Mouse (Mus musculus): Measurements from ENCODE around the gene Adcy6. TPM values are rescaled to one million over a fixed set of nuclear protein-coding genes. Genes with fewer than 3 reads are reported as not detected.

Gene Adcy6
- total and polyA plus RNA-seq, 3 experiments, result 0.06 to 1.5 TPM; not detected in 1

DNA sequence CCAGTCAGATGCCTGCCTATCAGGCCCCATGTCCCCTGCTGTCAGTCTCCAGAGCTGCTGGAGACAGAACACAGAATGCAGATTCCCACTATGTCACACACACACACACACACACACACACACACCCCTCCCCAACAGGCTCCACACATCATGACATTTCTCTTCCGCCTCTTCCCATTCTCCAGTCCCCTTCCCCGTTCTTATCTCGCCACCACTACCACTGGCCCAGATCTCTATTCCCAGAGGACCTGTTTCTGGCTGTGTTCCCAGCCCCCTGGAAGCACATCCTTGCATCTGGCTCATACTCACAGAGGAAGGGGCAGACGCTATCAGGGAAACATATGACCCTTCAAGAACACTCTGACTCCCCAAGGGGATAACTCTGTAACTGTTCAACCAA, 2.3 kb downstream of the Adcy6 start:
- dilution Hi-C loops (cut with MboI; ENCODE audit: extremely low pct_ligation_motif_present, extremely low pct_unique_long_range_greater_than_20kb, low sequenced_read_pairs), result no loop called here
- H3K9me3 ChIP-seq (replicated peaks; ENCODE audit: low read length), result no peaks in the 10 kb centered on the region
- in situ Hi-C loops (cut with MboI; ENCODE audit: low pct_ligation_motif_present, low pct_unique_long_range_greater_than_20kb, low sequenced_read_pairs), result no loop called here
- no peak for TF ChIP-seq MXI1 (IDR thresholded peaks at IDR 0.05; ENCODE audit: low read depth, low read length)
- TF ChIP-seq MYC (IDR thresholded peaks at IDR 0.05; ENCODE audit: low read depth, low read length), result no peak
- no peak for TF ChIP-seq MEF2A (IDR thresholded peaks at IDR 0.05; ENCODE audit: borderline replicate concordance, low read depth, low read length)
- no peak overlapping the region for H3K4me2 ChIP-seq (ENCODE audit: insufficient read depth, low read depth, poor library complexity, severe bottlenecking)
- no peak overlapping the region for H3K27ac ChIP-seq (ENCODE audit: insufficient read depth, low read depth)
- peaks cover 83% of the 10 kb centered on the region for H3K27me3 ChIP-seq (replicated peaks)
- H3K4me1 ChIP-seq (ENCODE audit: control insufficient read depth in 1 of 2, insufficient read depth in 2 of 2), result peaks cover 0 to 3% of the 10 kb centered on the region in 2 experiments; a peak in 1 of 4 replicates
- no peak overlapping the region for H3K9ac ChIP-seq (ENCODE audit: insufficient read depth, low read depth)
- no peaks in the 10 kb centered on the region for H3K79me2 ChIP-seq (replicated peaks; ENCODE audit: control insufficient read depth, extremely low read depth, insufficient read depth, poor library complexity, severe bottlenecking)
- no peak overlapping the region for H3K4me3 ChIP-seq (replicated peaks in 1 of 3; ENCODE audit: low read depth in 2 of 3, low read length in 2 of 3, poor library complexity in 1 of 3)
- no peak for DNase-seq (ENCODE audit: extremely low read depth)
- H3K36me3 ChIP-seq (replicated peaks in 1 of 2; ENCODE audit: control insufficient read depth in 1 of 2, insufficient read depth in 1 of 2, low read length in 1 of 2), result no peaks in the 10 kb centered on the region

GRCm38 (mm10) chr15:98606739-98607138, 3.1 kb downstream of the Adcy6 start:
- dilution Hi-C loops (cut with MboI; ENCODE audit: extremely low pct_ligation_motif_present, extremely low pct_unique_long_range_greater_than_20kb, low sequenced_read_pairs), result no loop called here
- in situ Hi-C loops (cut with MboI; ENCODE audit: low pct_ligation_motif_present, low pct_unique_long_range_greater_than_20kb, low sequenced_read_pairs), result no loop called here
- no peak overlapping the region for H3K4me2 ChIP-seq (ENCODE audit: insufficient read depth, low read depth, poor library complexity, severe bottlenecking)
- no peak overlapping the region for H3K4me3 ChIP-seq (replicated peaks in 1 of 3; ENCODE audit: low read depth in 2 of 3, low read length in 2 of 3, poor library complexity in 1 of 3)
- no peaks in the 10 kb centered on the region for H3K36me3 ChIP-seq (replicated peaks in 1 of 2; ENCODE audit: control insufficient read depth in 1 of 2, insufficient read depth in 1 of 2, low read length in 1 of 2)
- no peaks in the 10 kb centered on the region for H3K79me2 ChIP-seq (replicated peaks; ENCODE audit: control insufficient read depth, extremely low read depth, insufficient read depth, poor library complexity, severe bottlenecking)
- TF ChIP-seq NRF1 (IDR thresholded peaks at IDR 0.05; ENCODE audit: low read depth, low read length), result no peak
- TF ChIP-seq BHLHE40 (IDR thresholded peaks at IDR 0.05; ENCODE audit: low read depth, low read length), result no peak
- no peak for TF ChIP-seq SIN3A (IDR thresholded peaks at IDR 0.05; ENCODE audit: low read length)
- TF ChIP-seq IRF4 (IDR thresholded peaks at IDR 0.05; ENCODE audit: low read depth, low read length), result no peak
- no peak for TF ChIP-seq MXI1 (IDR thresholded peaks at IDR 0.05; ENCODE audit: low read depth, low read length)
- TF ChIP-seq ELF1 (IDR thresholded peaks at IDR 0.05; ENCODE audit: low read depth, low read length), result no peak
- no peak for TF ChIP-seq MYC (IDR thresholded peaks at IDR 0.05; ENCODE audit: low read depth, low read length)
- no peak for TF ChIP-seq MAFK (IDR thresholded peaks at IDR 0.05; ENCODE audit: insufficient replicate concordance, low read length)
- TF ChIP-seq USF1 (IDR thresholded peaks at IDR 0.05; ENCODE audit: low read depth, low read length), result no peak
- TF ChIP-seq JUND (conservative IDR thresholded peaks at IDR 0.05; ENCODE audit: low read depth, low read length), result no peak
- TF ChIP-seq POLR2AphosphoS2 (IDR thresholded peaks at IDR 0.05; ENCODE audit: low read depth, low read length), result no peak
- no peak for TF ChIP-seq HCFC1 (IDR thresholded peaks at IDR 0.05; ENCODE audit: low read depth, low read length)
- TF ChIP-seq ETS1 (conservative IDR thresholded peaks at IDR 0.05; ENCODE audit: low read depth, low read length), result no peak
- TF ChIP-seq MAX (IDR thresholded peaks at IDR 0.05; ENCODE audit: low read length), result no peak
- no peak for TF ChIP-seq RCOR1 (conservative IDR thresholded peaks at IDR 0.05; ENCODE audit: low read depth, low read length)
- TF ChIP-seq MEF2A (IDR thresholded peaks at IDR 0.05; ENCODE audit: borderline replicate concordance, low read depth, low read length), result no peak
- no peak overlapping the region for H3K9ac ChIP-seq (ENCODE audit: insufficient read depth, low read depth)
- no peak overlapping the region for H3K27ac ChIP-seq (ENCODE audit: insufficient read depth, low read depth)
- H3K4me1 ChIP-seq (ENCODE audit: control insufficient read depth in 1 of 2, insufficient read depth in 2 of 2), result 0 out of 4 replicates have a peak, but pooled peaks cover 0 to 3% of the 10 kb centered on the region in 2 experiments
- H3K9me3 ChIP-seq (replicated peaks; ENCODE audit: low read length), result no peaks in the 10 kb centered on the region
- DNase-seq (ENCODE audit: extremely low read depth), result no peak
- peaks cover 89% of the 10 kb centered on the region for H3K27me3 ChIP-seq (replicated peaks)

All from CH12.LX (cell line).